Mouse (Mus musculus) MEL (cell line): ENCODE data around the gene Dip2a. TPM values are rescaled to one million over a fixed set of nuclear protein-coding genes. Genes with fewer than 3 reads are reported as not detected.

Experiments used
- DNase-seq: peaks from one replicate; pipeline ENCODE4 v3.0.0; 2011; ENCODE audit warnings: low read depth, low spot score
- H3K27ac ChIP-seq: 2 replicates; pipeline ENCODE4 v1.5.1; 2012; ENCODE audit warnings: low read depth, mild to moderate bottlenecking, control low read depth, low read length, moderate library complexity; ENCODE audit not compliant: control insufficient read depth
- H3K27me3 ChIP-seq, 2 experiments: fragments of 150-350 bp in 1 of 2; sonication (generic) in 1 of 2; 2 replicates each; pipeline ENCODE4 v1.6.1; 2012; ENCODE audit warnings: low read length in 2 of 2, mild to moderate bottlenecking in 2 of 2, improper control_type of control experiment in 1 of 2, moderate library complexity in 1 of 2; ENCODE audit not compliant: insufficient read depth in 2 of 2, control insufficient read depth in 1 of 2
- H3K36me3 ChIP-seq, 2 experiments: 2 replicates each; pipeline ENCODE4 v1.6.1; 2012 to 2014; ENCODE audit warnings: low read length in 2 of 2, improper control_type of control experiment in 1 of 2, inconsistent platforms in 1 of 2, mild to moderate bottlenecking in 1 of 2; ENCODE audit not compliant: insufficient read depth in 2 of 2, control insufficient read depth in 1 of 2
- H3K4me1 ChIP-seq, 2 experiments: fragments of 150-350 bp in 1 of 2; sonication (generic) in 1 of 2; 2 replicates each; pipeline ENCODE4 v1.6.1; 2012; ENCODE audit warnings: low read length in 2 of 2, improper control_type of control experiment in 1 of 2, mild to moderate bottlenecking in 1 of 2; ENCODE audit not compliant: insufficient read depth in 2 of 2, control insufficient read depth in 1 of 2
- H3K4me3 ChIP-seq, 2 experiments: fragments of 150-350 bp in 1 of 2; sonication (generic) in 1 of 2; 2 replicates each; pipeline ENCODE4 v1.5.1; 2012; ENCODE audit warnings: low read depth in 2 of 2, low read length in 2 of 2, mild to moderate bottlenecking in 2 of 2, moderate library complexity in 2 of 2, control low read depth in 1 of 2, improper control_type of control experiment in 1 of 2; ENCODE audit not compliant: control insufficient read depth in 1 of 2, insufficient read depth in 1 of 2
- H3K79me2 ChIP-seq: 2 replicates; pipeline ENCODE4 v1.6.1; 2012; ENCODE audit warnings: mild to moderate bottlenecking, low read length, moderate library complexity; ENCODE audit not compliant: control insufficient read depth, poor library complexity, insufficient read depth
- H3K9ac ChIP-seq: 2 replicates; pipeline ENCODE4 v1.6.1; 2012; ENCODE audit warnings: low read depth, mild to moderate bottlenecking, control low read depth, low read length, moderate library complexity; ENCODE audit not compliant: control insufficient read depth, poor library complexity, severe bottlenecking
- H3K9me3 ChIP-seq: fragments of 150-350 bp; sonication (generic); replicated peaks from 2 replicates; pipeline ENCODE4 v1.6.1; 2012; ENCODE audit warnings: mild to moderate bottlenecking, low read length, improper control_type of control experiment, moderate library complexity; ENCODE audit not compliant: insufficient read depth
- BHLHE40 ChIP-seq: IDR thresholded peaks from 2 replicates; pipeline ENCODE4 v1.6.1; 2012; ENCODE audit warnings: low read depth, mild to moderate bottlenecking, inconsistent platforms, low read length, improper control_type of control experiment, borderline replicate concordance
- EP300 ChIP-seq, 2 experiments: IDR thresholded peaks; 2 replicates each; pipeline ENCODE4 v1.6.1; 2011; ENCODE audit warnings: improper control_type of control experiment in 2 of 2, low read length in 2 of 2, low read depth in 1 of 2, mild to moderate bottlenecking in 1 of 2
- HCFC1 ChIP-seq: IDR thresholded peaks from 2 replicates; pipeline ENCODE4 v1.6.1; 2012; ENCODE audit warnings: low read depth, mild to moderate bottlenecking, inconsistent platforms, low read length, improper control_type of control experiment, moderate library complexity
- JUND ChIP-seq: IDR thresholded peaks from 2 replicates; pipeline ENCODE4 v1.6.1; 2011; ENCODE audit warnings: low read depth, mild to moderate bottlenecking, improper control_type of control experiment, low read length
- KAT2A ChIP-seq: conservative IDR thresholded peaks from 2 replicates; pipeline ENCODE4 v1.6.1; 2012; ENCODE audit warnings: low read depth, low read length, improper control_type of control experiment, inconsistent platforms
- MAFK ChIP-seq: IDR thresholded peaks from 2 replicates; pipeline ENCODE4 v1.6.1; 2011; ENCODE audit warnings: low read depth, mild to moderate bottlenecking, low read length, improper control_type of control experiment, borderline replicate concordance
- MYB ChIP-seq: IDR thresholded peaks from 2 replicates; pipeline ENCODE4 v1.6.1; 2011; ENCODE audit warnings: mild to moderate bottlenecking, low read depth, low read length, improper control_type of control experiment
- MYC ChIP-seq: IDR thresholded peaks from 2 replicates; pipeline ENCODE4 v1.6.1; 2011; ENCODE audit warnings: low read depth, mild to moderate bottlenecking, low read length, improper control_type of control experiment, moderate library complexity
- NELFE ChIP-seq: IDR thresholded peaks from 2 replicates; pipeline ENCODE4 v1.6.1; 2011; ENCODE audit warnings: low read depth, low read length, improper control_type of control experiment
- NRF1 ChIP-seq: IDR thresholded peaks from 2 replicates; pipeline ENCODE4 v1.6.1; 2014; ENCODE audit warnings: low read depth, mild to moderate bottlenecking, inconsistent platforms, low read length, improper control_type of control experiment, moderate library complexity; ENCODE audit not compliant: poor library complexity, insufficient read depth, severe bottlenecking
- POLR2A ChIP-seq, 2 experiments: IDR thresholded peaks; 2 replicates each; pipeline ENCODE4 v1.6.1; 2011 to 2012; ENCODE audit warnings: low read length in 2 of 2, mild to moderate bottlenecking in 2 of 2, control low read depth in 1 of 2, improper control_type of control experiment in 1 of 2, low read depth in 1 of 2, moderate library complexity in 1 of 2; ENCODE audit not compliant: control insufficient read depth in 1 of 2, insufficient read depth in 1 of 2, poor library complexity in 1 of 2
- POLR2AphosphoS5 ChIP-seq: IDR thresholded peaks from 2 replicates; pipeline ENCODE4 v1.6.1; 2012; ENCODE audit warnings: low read depth, borderline replicate concordance, mild to moderate bottlenecking, inconsistent platforms, low read length, moderate library complexity, mixed read lengths
- SIN3A ChIP-seq: IDR thresholded peaks from 2 replicates; pipeline ENCODE4 v1.6.1; 2012; ENCODE audit warnings: low read length, improper control_type of control experiment, inconsistent platforms
- SMC3 ChIP-seq: IDR thresholded peaks from 2 replicates; pipeline ENCODE4 v1.6.1; 2011; ENCODE audit warnings: low read depth, low read length, improper control_type of control experiment
- UBTF ChIP-seq: IDR thresholded peaks from 2 replicates; pipeline ENCODE4 v1.6.1; 2012; ENCODE audit warnings: low read depth, mild to moderate bottlenecking, inconsistent platforms, low read length, improper control_type of control experiment, moderate library complexity, borderline replicate concordance; ENCODE audit not compliant: insufficient read depth
- USF1 ChIP-seq: IDR thresholded peaks from 2 replicates; pipeline ENCODE4 v1.6.1; 2014; ENCODE audit warnings: low read depth, mild to moderate bottlenecking, inconsistent platforms, low read length, improper control_type of control experiment, moderate library complexity
- USF2 ChIP-seq, 2 experiments: IDR thresholded peaks; 2 replicates each; pipeline ENCODE4 v1.6.1; 2011 to 2012; ENCODE audit warnings: improper control_type of control experiment in 2 of 2, low read length in 2 of 2, borderline replicate concordance in 1 of 2, inconsistent platforms in 1 of 2, low read depth in 1 of 2, mild to moderate bottlenecking in 1 of 2; ENCODE audit not compliant: insufficient read depth in 1 of 2
- ZC3H11A ChIP-seq: IDR thresholded peaks from 2 replicates; pipeline ENCODE4 v1.6.1; 2012; ENCODE audit warnings: low read depth, mild to moderate bottlenecking, inconsistent platforms, low read length, improper control_type of control experiment
- ZMIZ1 ChIP-seq: IDR thresholded peaks from 2 replicates; pipeline ENCODE4 v1.6.1; 2012; ENCODE audit warnings: low read depth, mild to moderate bottlenecking, inconsistent platforms, low read length, improper control_type of control experiment, moderate library complexity
- polyA plus RNA-seq, 2 experiments: library from polyadenylated mRNA; stranded (reverse) in 1 of 2; unstranded in 1 of 2; fragments of >175 nt in 1 of 2; fragments of >200 nt in 1 of 2; gene quantifications; 2 replicates each; pipeline versions ENCODE4 v1.2.1 to v1.2.4; 2012; ENCODE audit warnings: low replicate concordance in 2 of 2, low read depth in 1 of 2; ENCODE audit not compliant: insufficient read length in 2 of 2, insufficient read depth in 1 of 2, missing spikeins in 1 of 2
- total RNA-seq: library from RNA; depleted of rRNA; stranded (reverse); fragments of 300-350 nt; gene quantifications from 2 replicates; pipeline ENCODE4 v1.2.3, GENCODE M21; 2012

Dip2a gene
- total and polyA plus RNA-seq, 3 experiments, result 2.6 to 5.7 TPM; not detected in 1

DNA sequence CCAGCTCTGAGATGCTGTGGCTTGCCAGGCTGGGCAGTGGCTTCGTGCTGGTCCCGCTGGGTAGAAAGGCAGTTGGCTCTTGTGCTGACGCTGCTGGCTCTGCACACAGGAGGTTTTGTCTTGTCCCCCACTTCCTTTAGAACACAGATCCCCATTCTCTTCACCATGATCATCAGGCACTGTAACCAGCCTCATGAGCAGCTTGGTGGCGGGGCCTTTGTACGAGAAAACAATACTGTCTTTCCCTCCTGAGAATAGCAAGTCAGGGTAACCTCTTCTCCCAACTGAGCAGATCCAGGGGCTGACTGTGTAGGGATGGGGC, 96.5 kb downstream of the Dip2a start:
- no peaks in the 10 kb centered on the region for H3K36me3 ChIP-seq
- no peak overlapping the region for H3K27ac ChIP-seq
- H3K9me3 ChIP-seq, result no peaks in the 10 kb centered on the region
- peaks cover 0 to 2% of the 10 kb centered on the region in 2 experiments; a peak in 2 of 4 replicates for H3K27me3 ChIP-seq
- H3K4me3 ChIP-seq, result no peak overlapping the region
- H3K4me1 ChIP-seq, result no peaks in the 10 kb centered on the region
- H3K79me2 ChIP-seq, result no peaks in the 10 kb centered on the region
- DNase-seq, result no peak
- TF ChIP-seq USF2 (IDR thresholded peaks at IDR 0.05; ENCODE audit: borderline replicate concordance in 1 of 2, insufficient read depth in 1 of 2, low read depth in 1 of 2, low read length in 2 of 2), result no peak
- no peak for TF ChIP-seq POLR2A (IDR thresholded peaks at IDR 0.05; ENCODE audit: control insufficient read depth in 1 of 2, insufficient read depth in 1 of 2, low read depth in 1 of 2, low read length in 2 of 2, poor library complexity in 1 of 2)
- TF ChIP-seq POLR2AphosphoS5, result no peak
- TF ChIP-seq BHLHE40, result no peak
- TF ChIP-seq NRF1, result no peak
- no peak for TF ChIP-seq NELFE
- no peak for TF ChIP-seq ZMIZ1
- no peak for TF ChIP-seq MYB
- TF ChIP-seq MAFK, result no peak
- TF ChIP-seq SIN3A, result no peak
- TF ChIP-seq UBTF, result no peak
- no peak for TF ChIP-seq USF1
- TF ChIP-seq ZC3H11A, result no peak
- no peak for TF ChIP-seq EP300 (IDR thresholded peaks at IDR 0.05; ENCODE audit: low read depth in 1 of 2, low read length in 2 of 2)
- TF ChIP-seq KAT2A, result no peak
- TF ChIP-seq MYC, result no peak
- no peak overlapping the region for H3K9ac ChIP-seq

DNA sequence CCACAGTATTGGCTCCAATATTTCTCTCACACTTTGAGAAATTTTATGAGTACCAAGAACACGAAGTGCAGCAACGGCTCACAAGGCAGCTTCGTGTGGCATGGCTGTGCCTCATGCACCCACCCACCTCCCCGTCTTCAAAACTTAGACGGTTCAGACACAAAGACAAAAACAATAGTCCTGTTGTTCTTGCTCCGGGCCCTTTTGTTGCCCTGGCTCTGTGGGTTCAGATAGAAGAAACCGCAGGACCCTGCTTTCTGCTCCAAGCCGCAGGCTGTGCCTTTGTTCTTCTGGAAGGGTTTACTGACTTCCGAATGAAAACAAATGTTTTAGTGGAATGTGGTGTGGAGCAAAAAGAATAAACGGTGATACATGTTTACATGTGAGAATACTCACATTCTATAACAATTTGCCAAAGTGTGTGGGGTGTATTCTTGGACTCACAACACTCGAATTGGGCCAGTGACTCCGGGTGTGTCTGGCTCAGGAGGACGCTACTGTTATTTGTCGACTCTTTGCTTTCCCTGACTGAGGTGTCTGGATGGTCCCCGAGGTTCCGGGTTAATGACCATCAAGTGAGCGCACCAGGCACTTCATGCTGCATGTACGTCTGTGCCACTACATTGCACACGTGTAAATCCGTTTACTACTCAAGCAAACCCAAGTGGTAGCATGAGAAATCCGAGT, 97.0 kb downstream of the Dip2a start:
- H3K4me3 ChIP-seq, result no peak overlapping the region
- no peaks in the 10 kb centered on the region for H3K36me3 ChIP-seq
- no peak overlapping the region for H3K27ac ChIP-seq
- H3K9ac ChIP-seq, result no peak overlapping the region
- H3K27me3 ChIP-seq, result peaks cover 0 to 2% of the 10 kb centered on the region in 2 experiments; a peak in 2 of 4 replicates
- no peaks in the 10 kb centered on the region for H3K4me1 ChIP-seq
- TF ChIP-seq USF2 (IDR thresholded peaks at IDR 0.05; ENCODE audit: borderline replicate concordance in 1 of 2, insufficient read depth in 1 of 2, low read depth in 1 of 2, low read length in 2 of 2), result no peak
- no peak for TF ChIP-seq SMC3
- no peak for TF ChIP-seq JUND
- TF ChIP-seq ZC3H11A, result no peak
- TF ChIP-seq HCFC1, result no peak
- no peaks in the 10 kb centered on the region for H3K79me2 ChIP-seq
- DNase-seq, result no peak
- H3K9me3 ChIP-seq, result no peaks in the 10 kb centered on the region
